Mouse (Mus musculus) v-Abl transformed pro-B cells (cell line): ENCODE measurements around the gene Tuba1a.

ENCODE experiments used
- in situ Hi-C, 2 experiments: fragments of 400-800 bp; cut with MboI; formaldehyde crosslinking; loops; one replicate each; pipeline ENCODE4 v1.15.1; 2025; ENCODE audit not compliant: unreplicated experiment in 2 of 2

Tuba1a gene

GRCm38 (mm10) chr15:98930998-98931397, 22.5 kb downstream of the Tuba1a start:
- in situ Hi-C loops = no loop called here

- in situ Hi-C loops = no loop called here
Measured at GRCm38 (mm10) chr15:98930017-98930734, 23.3 kb downstream of the Tuba1a start.

GRCm38 (mm10) chr15:98928598-98929240, 24.8 kb downstream of the Tuba1a start:
- in situ Hi-C loops = no loop called here

GRCm38 (mm10) chr15:98927566-98927965, 25.9 kb downstream of the Tuba1a start:
- in situ Hi-C loops = no loop called here

GRCm38 (mm10) chr15:98924682-98925081, 28.8 kb downstream of the Tuba1a start:
- in situ Hi-C loops = loop anchor here in 1 of 2 experiments (25.0 kb wide), 1 partner anchor 1388 kb away; the partner anchor contains the start of gene Mettl7a1

GRCm38 (mm10) chr15:98923031-98923537, 30.4 kb downstream of the Tuba1a start:
- in situ Hi-C loops = loop anchor here in 1 of 2 experiments (25.0 kb wide), 1 partner anchor 1389 kb away; the partner anchor contains the start of gene Mettl7a1

GRCm38 (mm10) chr15:98922581-98922980, 30.9 kb downstream of the Tuba1a start:
- in situ Hi-C loops = loop anchor here in 1 of 2 experiments (25.0 kb wide), 1 partner anchor 1390 kb away; the partner anchor contains the start of gene Mettl7a1

- in situ Hi-C loops = loop anchor here in 1 of 2 experiments (25.0 kb wide), 1 partner anchor 1391 kb away; the partner anchor contains the start of gene Mettl7a1
Measured at GRCm38 (mm10) chr15:98921510-98921909, 32.0 kb downstream of the Tuba1a start.

- in situ Hi-C loops = loop anchor here in 1 of 2 experiments (25.0 kb wide), 1 partner anchor 1394 kb away; the partner anchor contains the start of gene Mettl7a1
Measured at GRCm38 (mm10) chr15:98918499-98918895, 35.0 kb downstream of the Tuba1a start.

GRCm38 (mm10) chr15:98917538-98918498, 35.7 kb downstream of the Tuba1a start, which contains the start of gene Lmbr1l:
Lmbr1l (minus strand) TSS chr15:98918231.
- in situ Hi-C loops = loop anchor here in 1 of 2 experiments (25.0 kb wide), 1 partner anchor 1394 kb away; the partner anchor contains the start of gene Mettl7a1

- in situ Hi-C loops = loop anchor here in 1 of 2 experiments (25.0 kb wide), 1 partner anchor 1395 kb away; the partner anchor contains the start of gene Mettl7a1
Measured at GRCm38 (mm10) chr15:98917091-98917490, 36.4 kb downstream of the Tuba1a start.

GRCm38 (mm10) chr15:98916016-98916415, 37.5 kb downstream of the Tuba1a start:
- in situ Hi-C loops = loop anchor here in 1 of 2 experiments (25.0 kb wide), 1 partner anchor 1396 kb away; the partner anchor contains the start of gene Mettl7a1

GRCm38 (mm10) chr15:98914903-98915302, 38.6 kb downstream of the Tuba1a start:
- in situ Hi-C loops = loop anchor here in 1 of 2 experiments (25.0 kb wide), 1 partner anchor 1397 kb away; the partner anchor contains the start of gene Mettl7a1

GRCm38 (mm10) chr15:98904692-98905091, 48.8 kb downstream of the Tuba1a start:
- in situ Hi-C loops = loop anchor here in 1 of 2 experiments (25.0 kb wide), 1 partner anchor 1408 kb away; the partner anchor contains the start of gene Mettl7a1

- in situ Hi-C loops = loop anchor here in 1 of 2 experiments (25.0 kb wide), 1 partner anchor 1410 kb away; the partner anchor contains the start of gene Mettl7a1
Measured at GRCm38 (mm10) chr15:98902600-98902999, 50.9 kb downstream of the Tuba1a start.

GRCm38 (mm10) chr15:98901530-98901929, 52.0 kb downstream of the Tuba1a start:
- in situ Hi-C loops = loop anchor here in 1 of 2 experiments (25.0 kb wide), 1 partner anchor 1411 kb away; the partner anchor contains the start of gene Mettl7a1
